Mouse (Mus musculus) cerebellum, postnatal 14 days (tissue): ENCODE measurements around the gene Pfdn6.
A peak's percentile ranks its signal among the peaks of the same experiment; 100 is the strongest.
"Not testable (repeated sequence)": the region's sequence is repeated elsewhere in the genome, so short reads cannot be mapped to it uniquely, and the experiment has no call there.

Source experiments
- DNase-seq, 2 experiments: peaks; one replicate each; pipeline ENCODE4 v3.0.0; 2021; ENCODE audit warnings: mixed read lengths in 2 of 2

Pfdn6 gene

GRCm38 (mm10) chr17:33891357-33891756 lies 48.8 kb downstream of the Pfdn6 start:
- DNase-seq: no peak

- peak; percentile 100 for DNase-seq
Observed at GRCm38 (mm10) chr17:33890533-33891059, 49.5 kb downstream of the Pfdn6 start, which contains the start of gene Kifc1. Gene Kifc1, minus strand, starts transcription at chr17:33890661.

GRCm38 (mm10) chr17:33889941-33890532 lies 50.1 kb downstream of the Pfdn6 start:
- not testable (repeated sequence) for DNase-seq
